Mouse (Mus musculus): ENCODE results near the gene Camta1. TPM values are rescaled to one million over a fixed set of nuclear protein-coding genes. Genes with fewer than 3 reads are reported as not detected.
A peak's percentile ranks its signal among the peaks of the same experiment; 100 is the strongest.

Camta1 gene
- polyA plus RNA-seq, 1 experiment from 2014 or later: 61.9 TPM

DNA sequence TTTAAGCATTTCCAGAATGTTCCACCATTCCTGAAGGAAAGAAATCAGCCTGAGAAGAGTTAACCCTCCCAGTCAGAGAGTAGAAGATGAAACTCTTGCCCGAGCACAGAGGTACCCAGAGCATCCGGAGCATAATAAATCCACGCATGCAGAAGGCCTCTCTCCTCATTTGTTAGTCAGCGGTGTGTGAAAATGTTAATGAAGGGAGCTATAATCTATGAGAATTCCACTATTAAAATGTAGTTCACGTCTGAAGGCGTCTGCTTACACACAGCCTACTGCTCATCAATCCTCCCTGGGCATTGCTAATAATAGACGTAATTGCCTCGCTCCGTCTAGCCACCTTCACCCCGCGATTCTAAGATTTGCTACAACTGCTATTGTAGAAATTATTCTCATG, 165.7 kb downstream of the Camta1 start:
- ATAC-seq (ENCODE audit: low FRiP score, low TSS enrichment) (no peak), DNase-seq (ENCODE audit: low spot score) (no peak)
- Histone ChIP-seq H3K4me3 (ENCODE audit: low read depth, low read length) (no peak overlapping the region), H3K27ac (replicated peaks) (no peak overlapping the region), H3K4me1 (replicated peaks; ENCODE audit: control insufficient read depth, insufficient read depth) (no peaks in the 10 kb centered on the region), H3K9ac (ENCODE audit: low read length) (no peak overlapping the region), H3K9me3 (ENCODE audit: control insufficient read depth, low read length) (no peaks in the 10 kb centered on the region), H3K4me2 (replicated peaks; ENCODE audit: low read depth) (no peak overlapping the region), H3K36me3 (ENCODE audit: control insufficient read depth, insufficient read depth, low read length) (no peaks in the 10 kb centered on the region), H3K27me3 (ENCODE audit: control insufficient read depth, insufficient read depth, low read length) (no peaks in the 10 kb centered on the region)
- 79% methylated on average over 11 of the region's 11 CpGs for WGBS
- no peak for TF ChIP-seq EP300 (optimal IDR thresholded peaks at IDR 0.05)
- no peak for TF ChIP-seq CTCF (IDR thresholded peaks at IDR 0.05; ENCODE audit: low read depth)

DNA sequence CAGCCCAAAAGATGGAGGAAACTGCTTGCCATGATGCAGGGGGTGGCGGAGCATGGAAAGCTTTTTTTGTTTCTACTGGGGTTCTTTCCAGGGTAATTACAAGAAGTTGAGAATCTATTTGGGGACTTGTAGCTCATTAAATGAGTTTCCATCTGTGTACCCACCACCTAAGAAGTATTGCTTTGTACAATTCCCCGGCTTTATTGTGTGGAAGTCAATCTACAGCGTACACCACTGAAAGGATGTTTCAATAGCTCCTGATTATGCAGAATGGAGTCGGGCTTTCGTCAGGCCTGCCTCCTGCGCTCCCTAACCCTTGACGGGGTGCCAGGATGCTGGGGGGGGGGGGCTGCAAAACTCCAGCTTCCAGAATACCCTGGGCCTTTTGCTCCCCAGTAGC, 167.1 kb downstream of the Camta1 start:
- H3K36me3 ChIP-seq (ENCODE audit: control insufficient read depth, insufficient read depth, low read length): no peaks in the 10 kb centered on the region
- no peak overlapping the region for H3K4me2 ChIP-seq (replicated peaks; ENCODE audit: low read depth)
- H3K4me3 ChIP-seq (ENCODE audit: low read depth, low read length): no peak overlapping the region
- TF ChIP-seq CTCF (IDR thresholded peaks at IDR 0.05; ENCODE audit: low read depth): no peak
- TF ChIP-seq EP300 (optimal IDR thresholded peaks at IDR 0.05): no peak
- H3K27me3 ChIP-seq (ENCODE audit: control insufficient read depth, insufficient read depth, low read length): no peaks in the 10 kb centered on the region
- WGBS: 93% methylated on average over 7 of the region's 7 CpGs
- H3K4me1 ChIP-seq (replicated peaks; ENCODE audit: control insufficient read depth, insufficient read depth): no peaks in the 10 kb centered on the region
- no peaks in the 10 kb centered on the region for H3K9me3 ChIP-seq (ENCODE audit: control insufficient read depth, low read length)
- no peak overlapping the region for H3K9ac ChIP-seq (ENCODE audit: low read length)
- no peak overlapping the region for H3K27ac ChIP-seq (replicated peaks)
- no peak for ATAC-seq (ENCODE audit: low FRiP score, low TSS enrichment)
- no peak for DNase-seq (ENCODE audit: low spot score)

DNA sequence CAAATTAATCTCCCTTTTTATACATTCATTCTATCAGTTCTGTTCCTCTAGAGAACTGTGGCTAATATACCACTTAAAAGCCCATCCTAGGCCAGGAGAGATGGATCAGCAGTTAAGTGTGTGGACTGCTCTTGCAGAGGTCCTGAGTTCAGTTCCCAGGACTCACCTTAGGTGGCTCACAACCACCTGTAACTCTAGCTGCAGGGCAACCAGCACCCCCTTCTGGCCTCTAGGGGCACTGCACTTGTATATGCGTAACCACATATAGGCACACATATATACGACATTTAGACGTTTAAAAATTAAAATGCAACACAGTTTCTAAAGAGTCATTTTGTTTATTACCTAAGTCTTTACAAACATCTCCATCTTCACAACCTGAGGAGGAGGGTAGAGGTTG, 167.6 kb downstream of the Camta1 start:
- no peaks in the 10 kb centered on the region for H3K4me1 ChIP-seq (replicated peaks; ENCODE audit: control insufficient read depth, insufficient read depth)
- no peak overlapping the region for H3K4me2 ChIP-seq (replicated peaks; ENCODE audit: low read depth)
- 92% methylated on average over 3 of the region's 3 CpGs for whole genome bisulfite sequencing
- TF ChIP-seq EP300 (optimal IDR thresholded peaks at IDR 0.05): no peak
- TF ChIP-seq CTCF (IDR thresholded peaks at IDR 0.05; ENCODE audit: low read depth): peak; percentile 50
- H3K4me3 ChIP-seq (ENCODE audit: low read depth, low read length): no peak overlapping the region
- H3K9me3 ChIP-seq (ENCODE audit: control insufficient read depth, low read length): no peaks in the 10 kb centered on the region
- no peak overlapping the region for H3K27ac ChIP-seq (replicated peaks)
- ATAC-seq (ENCODE audit: low FRiP score, low TSS enrichment): no peak
- H3K27me3 ChIP-seq (ENCODE audit: control insufficient read depth, insufficient read depth, low read length): no peaks in the 10 kb centered on the region
- no peaks in the 10 kb centered on the region for H3K36me3 ChIP-seq (ENCODE audit: control insufficient read depth, insufficient read depth, low read length)
- no peak for DNase-seq (ENCODE audit: low spot score)
- H3K9ac ChIP-seq (ENCODE audit: low read length): no peak overlapping the region

DNA sequence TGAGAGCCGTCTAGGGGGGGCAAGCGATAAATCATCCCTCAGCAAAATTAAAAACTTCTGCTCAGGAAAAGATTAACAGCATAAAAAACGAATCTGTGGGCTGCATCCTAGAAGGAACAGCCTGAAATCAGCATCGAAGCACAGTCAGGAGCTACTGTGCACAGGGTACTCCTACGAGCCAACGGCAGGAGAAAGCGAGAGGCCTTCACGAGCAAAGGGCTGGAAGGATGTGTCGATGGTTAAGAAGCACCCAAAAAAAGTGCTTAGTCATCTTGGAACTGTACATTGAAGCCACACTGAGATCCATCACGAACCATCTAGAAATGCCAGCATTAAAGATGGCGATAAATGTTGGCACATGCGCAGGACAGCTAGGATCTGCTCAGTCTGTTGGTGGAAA, 171.6 kb downstream of the Camta1 start:
- no peaks in the 10 kb centered on the region for H3K9me3 ChIP-seq (ENCODE audit: control insufficient read depth, low read length)
- H3K4me1 ChIP-seq (replicated peaks; ENCODE audit: control insufficient read depth, insufficient read depth): no peaks in the 10 kb centered on the region
- DNase-seq (ENCODE audit: low spot score) (no peak), ATAC-seq (ENCODE audit: low FRiP score, low TSS enrichment) (no peak)
- H3K4me2 ChIP-seq (replicated peaks; ENCODE audit: low read depth): no peak overlapping the region
- H3K36me3 ChIP-seq (ENCODE audit: control insufficient read depth, insufficient read depth, low read length): no peaks in the 10 kb centered on the region
- no peaks in the 10 kb centered on the region for H3K27me3 ChIP-seq (ENCODE audit: control insufficient read depth, insufficient read depth, low read length)
- TF ChIP-seq CTCF (IDR thresholded peaks at IDR 0.05; ENCODE audit: low read depth) (no peak), EP300 (optimal IDR thresholded peaks at IDR 0.05) (no peak)
- H3K9ac ChIP-seq (ENCODE audit: low read length): no peak overlapping the region
- no peak overlapping the region for H3K27ac ChIP-seq (replicated peaks)
- no peak overlapping the region for H3K4me3 ChIP-seq (ENCODE audit: low read depth, low read length)
- 83% methylated on average over 12 of the region's 12 CpGs for WGBS

- H3K9me3 ChIP-seq (ENCODE audit: control insufficient read depth, low read length): no peaks in the 10 kb centered on the region
Observed at GRCm38 (mm10) chr4:151688206-151688605, 173.5 kb downstream of the Camta1 start.

GRCm38 (mm10) chr4:151684596-151684995, 177.1 kb downstream of the Camta1 start:
- H3K36me3 ChIP-seq (ENCODE audit: control insufficient read depth, insufficient read depth, low read length): no peaks in the 10 kb centered on the region
- no peaks in the 10 kb centered on the region for H3K9me3 ChIP-seq (ENCODE audit: control insufficient read depth, low read length)
- WGBS: 81% methylated on average over 7 of the region's 7 CpGs
- H3K9ac ChIP-seq (ENCODE audit: low read length): no peak overlapping the region
- no peak overlapping the region for H3K4me2 ChIP-seq (replicated peaks; ENCODE audit: low read depth)
- no peak for TF ChIP-seq EP300 (optimal IDR thresholded peaks at IDR 0.05)
- no peak for TF ChIP-seq CTCF (IDR thresholded peaks at IDR 0.05; ENCODE audit: low read depth)
- H3K4me1 ChIP-seq (replicated peaks; ENCODE audit: control insufficient read depth, insufficient read depth): no peaks in the 10 kb centered on the region
- DNase-seq (ENCODE audit: low spot score) (no peak), ATAC-seq (ENCODE audit: low FRiP score, low TSS enrichment) (no peak)
- no peak overlapping the region for H3K4me3 ChIP-seq (ENCODE audit: low read depth, low read length)
- H3K27ac ChIP-seq (replicated peaks): no peak overlapping the region
- H3K27me3 ChIP-seq (ENCODE audit: control insufficient read depth, insufficient read depth, low read length): no peaks in the 10 kb centered on the region

More at GRCm38 (mm10) chr4:151688206-151688605, 173.5 kb downstream of the Camta1 start:
- no peak for TF ChIP-seq EP300 (optimal IDR thresholded peaks at IDR 0.05)
- TF ChIP-seq CTCF (IDR thresholded peaks at IDR 0.05; ENCODE audit: low read depth): no peak
- Histone ChIP-seq H3K36me3 (ENCODE audit: control insufficient read depth, insufficient read depth, low read length) (no peaks in the 10 kb centered on the region), H3K27ac (replicated peaks) (no peak overlapping the region), H3K4me2 (replicated peaks; ENCODE audit: low read depth) (no peak overlapping the region), H3K9ac (ENCODE audit: low read length) (no peak overlapping the region), H3K27me3 (ENCODE audit: control insufficient read depth, insufficient read depth, low read length) (no peaks in the 10 kb centered on the region), H3K4me1 (replicated peaks; ENCODE audit: control insufficient read depth, insufficient read depth) (no peaks in the 10 kb centered on the region), H3K4me3 (ENCODE audit: low read depth, low read length) (no peak overlapping the region)
- no peak for ATAC-seq (ENCODE audit: low FRiP score, low TSS enrichment)
- 87% methylated on average over 5 of the region's 5 CpGs for WGBS
- DNase-seq (ENCODE audit: low spot score): no peak

All from stomach, postnatal 0 days (tissue).